Mouse (Mus musculus): Measurements from ENCODE around the gene Cdkn2aip.

DNA sequence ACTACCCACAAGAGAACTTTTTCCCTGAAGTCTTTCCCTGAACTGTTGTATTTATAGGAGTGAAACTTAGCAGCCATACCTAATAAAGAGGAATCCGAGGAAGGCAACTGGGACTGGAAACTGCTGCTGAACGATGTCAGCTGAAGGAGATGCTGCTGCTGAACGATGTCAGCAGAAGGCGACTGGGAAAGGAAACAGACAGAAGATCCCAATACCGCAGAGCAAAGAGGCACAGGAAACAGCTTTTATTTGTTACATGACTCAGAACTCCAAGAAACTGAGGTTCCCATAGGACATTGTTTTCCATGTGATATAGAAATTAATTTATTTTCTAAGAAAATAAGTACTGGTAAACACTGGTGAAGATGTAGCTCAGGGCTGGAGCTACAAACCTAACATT lies 29.3 kb downstream of the Cdkn2aip start:
- TF ChIP-seq CTCF (IDR thresholded peaks at IDR 0.05; ENCODE audit: low read depth, low read length) (no peak), POLR2A (IDR thresholded peaks at IDR 0.05; ENCODE audit: insufficient read depth, low read length) (no peak), EP300 (IDR thresholded peaks at IDR 0.05; ENCODE audit: insufficient read depth, low read depth, low read length) (no peak)
